Mouse (Mus musculus) lung, adult 2 months (tissue): ENCODE measurements around the gene Sox5. TPM values are rescaled to one million over a fixed set of nuclear protein-coding genes. Genes with fewer than 3 reads are reported as not detected.

Source experiments
- DNase-seq: peaks from one replicate; pipeline ENCODE4 v3.0.0; 2022
- H3K4me1 ChIP-seq: fragments of 200-500 bp; 2 replicates; pipeline ENCODE4 v1.6.1; 2011; ENCODE audit warnings: low read length; ENCODE audit not compliant: control insufficient read depth, insufficient read depth
- H3K4me3 ChIP-seq: fragments of 200-500 bp; replicated peaks from 2 replicates; pipeline ENCODE3; 2011; ENCODE audit warnings: low read depth, mild to moderate bottlenecking, control low read depth, low read length; ENCODE audit errors: extremely low read depth
- CTCF ChIP-seq: fragments of 200-500 bp; IDR thresholded peaks from 2 replicates; pipeline ENCODE4 v1.5.1; 2011; ENCODE audit warnings: mild to moderate bottlenecking, low read length, control low read depth; ENCODE audit not compliant: insufficient read depth
- POLR2A ChIP-seq: fragments of 200-500 bp; IDR thresholded peaks from 2 replicates; pipeline ENCODE4 v1.6.1; 2011; ENCODE audit warnings: low read depth, mild to moderate bottlenecking, control low read depth, low read length, borderline replicate concordance; ENCODE audit errors: extremely low read depth
- WGBS: fragments of 180-500 bp; shearing (Covaris S2); methylation state at CpG from one replicate; pipeline ENCODE4 v1.1.7; 2018; 5-methylcytosine and 5-hydroxymethylcytosine counted together
- polyA plus RNA-seq: library from polyadenylated mRNA; depleted of rRNA; stranded (reverse); fragments of >200 nt; gene quantifications from 2 replicates; pipeline ENCODE4 v1.2.3, GENCODE M21; 2012

The Sox5 gene
- polyA plus RNA-seq, 1 experiment = 8.6 TPM

- TF ChIP-seq POLR2A (no peak), CTCF (no peak)
- H3K4me3 ChIP-seq = no peak overlapping the region
- 35% methylated on average over 3 of the region's 3 CpGs for WGBS
- no peak for DNase-seq
- peaks cover 2% of the 10 kb centered on the region; the same call in 1 of the 2 replicates for H3K4me1 ChIP-seq
Measured at GRCm38 (mm10) chr6:144753963-144754296, 27.8 kb downstream of the Sox5 start.

GRCm38 (mm10) chr6:144753225-144753962, 28.4 kb downstream of the Sox5 start:
- TF ChIP-seq POLR2A = no peak
- TF ChIP-seq CTCF = no peak
- 66% methylated on average over 13 of the region's 13 CpGs for WGBS
- Histone ChIP-seq H3K4me1 (peaks cover 2% of the 10 kb centered on the region; the same call in 1 of the 2 replicates), H3K4me3 (no peak overlapping the region)
- DNase-seq = no peak

GRCm38 (mm10) chr6:144751581-144751980, 30.2 kb downstream of the Sox5 start:
- TF ChIP-seq POLR2A (no peak), CTCF (no peak)

GRCm38 (mm10) chr6:144750197-144750596, 31.6 kb downstream of the Sox5 start:
- H3K4me1 ChIP-seq = no peaks in the 10 kb centered on the region
- WGBS = 54% methylated on average over 7 of the region's 7 CpGs
- H3K4me3 ChIP-seq = no peak overlapping the region
- no peak for DNase-seq
- TF ChIP-seq CTCF (no peak), POLR2A (no peak)

More at GRCm38 (mm10) chr6:144751581-144751980, 30.2 kb downstream of the Sox5 start:
- peaks cover 1% of the 10 kb centered on the region; the same call in 1 of the 2 replicates for H3K4me1 ChIP-seq
- 89% methylated on average over 4 of the region's 4 CpGs for WGBS
- H3K4me3 ChIP-seq = no peak overlapping the region
- no peak for DNase-seq

DNA sequence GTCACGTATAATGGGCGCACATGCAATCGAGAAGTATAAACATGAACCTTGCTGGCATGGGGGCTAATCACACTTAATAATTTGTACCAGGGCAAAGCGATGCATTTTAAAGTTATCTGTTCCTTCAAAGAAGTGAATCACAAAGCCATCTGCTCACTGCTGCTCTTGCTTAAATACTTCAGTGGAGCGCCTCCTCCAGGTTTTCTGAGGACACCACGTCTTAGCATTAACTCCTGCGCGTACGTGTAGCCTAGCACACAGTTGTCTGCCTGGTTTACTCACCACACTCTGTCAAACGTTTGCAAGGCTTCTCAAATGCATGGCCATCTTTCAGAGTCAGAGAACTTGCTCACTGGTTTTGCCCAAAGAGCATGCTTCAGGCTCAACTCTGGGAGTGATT, 35.3 kb downstream of the Sox5 start:
- TF ChIP-seq CTCF (no peak), POLR2A (no peak)
- DNase-seq = no peak
- 86% methylated on average over 10 of the region's 10 CpGs for WGBS
- Histone ChIP-seq H3K4me1 (no peaks in the 10 kb centered on the region), H3K4me3 (no peak overlapping the region)

DNA sequence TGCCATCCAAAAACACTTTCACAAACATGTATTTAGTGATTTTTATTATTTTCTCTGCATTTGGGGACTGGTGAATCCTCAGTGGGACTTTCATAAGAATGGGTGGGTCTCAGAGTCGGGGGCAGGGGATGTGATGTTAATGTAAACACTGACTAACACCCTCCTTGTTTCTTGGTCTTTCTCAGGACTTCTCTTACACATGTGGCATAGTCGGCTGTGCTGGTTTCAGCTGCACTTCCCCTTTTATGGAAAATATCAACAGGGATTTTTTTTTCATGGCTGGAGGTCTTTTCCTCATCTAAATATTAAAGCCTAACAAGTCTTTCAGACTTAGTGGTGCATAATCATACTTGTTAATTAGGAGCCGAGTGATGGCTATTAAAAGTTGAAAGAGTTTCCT, 39.2 kb downstream of the Sox5 start:
- Histone ChIP-seq H3K4me1 (no peaks in the 10 kb centered on the region), H3K4me3 (no peak overlapping the region)
- TF ChIP-seq POLR2A (no peak), CTCF (no peak)
- DNase-seq = no peak
- WGBS = 24% methylated on average over 3 of the region's 3 CpGs

GRCm38 (mm10) chr6:144741080-144741655, 40.6 kb downstream of the Sox5 start:
- TF ChIP-seq CTCF = no peak
- Histone ChIP-seq H3K4me1 (no peaks in the 10 kb centered on the region), H3K4me3 (no peak overlapping the region)
- WGBS = 33% methylated on average over 3 of the region's 3 CpGs
- no peak for DNase-seq

- WGBS = 89% methylated on average over 3 of the region's 3 CpGs
- H3K4me1 ChIP-seq = no peaks in the 10 kb centered on the region
- TF ChIP-seq CTCF = no peak
- no peak for TF ChIP-seq POLR2A
- no peak for DNase-seq
- no peak overlapping the region for H3K4me3 ChIP-seq
Measured at GRCm38 (mm10) chr6:144740343-144740742, 41.4 kb downstream of the Sox5 start.

GRCm38 (mm10) chr6:144739753-144740152, 42.0 kb downstream of the Sox5 start:
- H3K4me3 ChIP-seq = no peak overlapping the region
- no peaks in the 10 kb centered on the region for H3K4me1 ChIP-seq
- no peak for DNase-seq
- TF ChIP-seq CTCF = no peak
- TF ChIP-seq POLR2A = no peak
- WGBS = 40% methylated on average over 2 of the region's 2 CpGs

GRCm38 (mm10) chr6:144737786-144738185, 44.0 kb downstream of the Sox5 start:
- TF ChIP-seq POLR2A = no peak
- TF ChIP-seq CTCF = no peak
- DNase-seq = no peak
- Histone ChIP-seq H3K4me1 (no peaks in the 10 kb centered on the region), H3K4me3 (no peak overlapping the region)
- WGBS = 89% methylated on average over 5 of the region's 5 CpGs
